Mouse (Mus musculus) heart, postnatal 14 days (tissue): ENCODE data around the gene Herc2. TPM values are rescaled to one million over a fixed set of nuclear protein-coding genes. Genes with fewer than 3 reads are reported as not detected.

Experiments used
- DNase-seq, 2 experiments: peaks; one replicate each; pipeline ENCODE4 v3.0.0; 2021 to 2022
- intact Hi-C: fragments of 180-260 bp; cut with DNase I; formaldehyde crosslinking; loops from one replicate; pipeline ENCODE4 v1.15.1; 2025
- total RNA-seq, 2 experiments: library from RNA; stranded (reverse); gene quantifications; 2 replicates each; pipeline ENCODE4 v1.2.3; 2021

Herc2 gene
- total RNA-seq, 2 experiments from 2014 or later, result 48.9 to 50.3 TPM

DNA sequence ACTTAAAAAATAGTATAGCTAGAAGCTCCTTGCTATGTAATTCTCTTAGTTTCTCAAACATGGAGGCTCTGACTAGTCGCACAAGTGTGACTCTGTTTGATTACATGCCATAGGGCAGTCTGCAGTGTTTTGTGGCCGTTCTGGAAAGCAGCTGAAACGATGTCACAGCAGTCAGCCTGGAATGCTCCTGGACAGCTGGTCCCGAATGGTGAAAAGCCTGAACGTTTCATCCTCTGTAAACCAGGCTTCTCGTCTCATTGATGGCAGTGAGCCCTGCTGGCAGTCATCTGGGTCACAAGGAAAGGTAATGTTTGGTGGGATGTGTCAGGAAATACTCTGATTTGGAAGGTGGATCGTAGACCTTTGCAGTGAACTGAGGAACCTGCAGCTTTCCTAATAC, 118.7 kb downstream of the Herc2 start:
- DNase-seq, result no peak
- intact Hi-C loops, result loop anchor here (5.0 kb wide), 1 partner anchor 46 kb away; no protein-coding TSS in a partner anchor

DNA sequence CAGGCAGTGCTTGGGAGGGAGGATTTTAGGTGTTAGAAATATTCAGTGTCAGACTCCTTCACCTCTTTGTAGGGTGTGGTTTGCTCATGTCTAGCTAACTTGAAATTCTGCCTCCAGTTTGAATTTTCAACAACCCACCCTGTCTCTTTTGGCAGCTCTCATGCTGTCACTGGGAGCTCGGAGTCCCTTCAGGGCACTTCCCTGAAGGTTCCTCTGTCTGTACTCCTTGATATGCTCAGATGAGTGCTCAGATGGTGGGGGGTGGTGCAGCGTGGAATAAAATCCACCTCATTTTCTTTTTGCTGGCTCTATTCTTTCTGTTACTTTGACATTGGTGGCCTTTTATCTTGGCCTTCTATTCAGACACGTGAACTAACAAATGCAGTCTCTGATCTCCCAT, 127.4 kb downstream of the Herc2 start:
- intact Hi-C loops, result loop anchor here (10.0 kb wide), 1 partner anchor 193 kb away; no protein-coding TSS in a partner anchor

DNA sequence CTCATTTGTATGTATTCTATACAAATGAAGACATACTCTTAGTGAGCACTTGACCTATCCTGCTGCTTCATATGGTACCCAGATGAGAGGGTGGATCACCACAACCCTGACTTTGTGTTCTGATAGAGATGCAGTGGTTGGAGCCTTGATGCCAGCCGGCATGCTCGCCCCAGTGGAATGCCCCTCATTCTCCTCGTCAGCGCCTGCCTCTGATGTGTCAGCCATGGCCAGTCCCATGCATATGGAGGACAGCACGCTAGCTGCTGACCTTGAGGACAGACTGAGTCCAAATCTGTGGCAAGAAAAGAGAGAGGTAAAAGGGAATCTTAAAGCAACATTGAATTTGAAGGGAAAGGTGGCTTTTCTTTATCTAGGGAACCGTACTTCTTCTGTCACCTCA, 141.0 kb downstream of the Herc2 start:
- DNase-seq, result no peak
- intact Hi-C loops, result no loop called here

More for the DNA sequence above, 127.4 kb downstream of the Herc2 start:
- DNase-seq, result no peak

DNA sequence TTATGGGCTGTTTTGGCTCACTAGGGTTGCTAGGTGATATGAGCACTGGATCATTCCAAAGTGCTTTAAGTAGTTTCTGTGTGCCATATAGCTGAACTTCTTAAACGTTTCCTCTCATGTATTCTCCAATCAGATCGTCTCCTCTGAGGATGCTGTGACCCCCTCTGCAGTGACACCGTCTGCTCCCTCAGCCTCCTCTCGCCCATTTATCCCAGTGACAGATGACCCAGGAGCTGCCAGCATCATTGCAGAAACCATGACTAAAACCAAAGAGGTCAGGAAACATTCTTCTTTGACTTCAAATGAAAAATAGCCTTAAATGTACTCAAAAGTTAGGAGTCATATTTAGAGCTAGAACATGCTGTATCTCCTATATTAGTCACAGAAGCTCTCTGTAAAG, 141.7 kb downstream of the Herc2 start:
- intact Hi-C loops, result no loop called here
- no peak for DNase-seq

DNA sequence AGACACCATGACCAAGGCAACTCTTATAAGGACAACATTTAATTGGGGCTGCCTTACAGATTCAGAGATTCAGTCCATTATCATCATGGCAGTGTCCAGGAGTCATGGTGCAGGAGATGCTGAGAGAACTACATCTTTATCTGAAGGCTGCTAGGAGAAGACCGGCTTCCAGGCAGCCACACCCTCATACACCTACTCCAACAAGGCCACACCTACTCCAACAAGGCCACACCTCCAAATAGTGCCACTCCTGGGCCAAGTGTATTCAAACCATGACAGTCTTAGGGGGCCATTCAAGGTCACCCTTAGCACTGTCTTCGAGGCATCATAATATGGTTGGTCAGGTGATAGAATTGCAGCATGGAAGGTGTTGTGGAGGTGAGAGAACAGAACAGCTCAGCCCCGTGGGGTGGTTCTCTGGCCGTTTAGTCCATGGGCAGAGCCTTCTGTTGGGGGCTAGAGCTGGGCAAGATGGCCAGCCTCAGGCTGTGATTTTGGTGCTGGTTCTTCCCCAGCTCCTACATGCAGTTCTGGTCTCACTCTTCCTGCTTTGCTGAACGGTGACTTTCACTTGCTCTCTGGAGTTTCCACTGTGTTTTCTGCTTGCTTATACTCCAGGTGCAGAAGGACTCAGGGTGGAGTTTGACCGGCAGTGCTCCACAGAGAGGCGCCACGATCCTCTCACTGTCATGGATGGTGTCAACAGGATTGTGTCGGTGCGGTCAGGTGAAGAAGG, 151.7 kb downstream of the Herc2 start:
- DNase-seq, result no peak
- intact Hi-C loops, result loop anchor here (5.0 kb wide), 1 partner anchor 69 kb away; no protein-coding TSS in a partner anchor

DNA sequence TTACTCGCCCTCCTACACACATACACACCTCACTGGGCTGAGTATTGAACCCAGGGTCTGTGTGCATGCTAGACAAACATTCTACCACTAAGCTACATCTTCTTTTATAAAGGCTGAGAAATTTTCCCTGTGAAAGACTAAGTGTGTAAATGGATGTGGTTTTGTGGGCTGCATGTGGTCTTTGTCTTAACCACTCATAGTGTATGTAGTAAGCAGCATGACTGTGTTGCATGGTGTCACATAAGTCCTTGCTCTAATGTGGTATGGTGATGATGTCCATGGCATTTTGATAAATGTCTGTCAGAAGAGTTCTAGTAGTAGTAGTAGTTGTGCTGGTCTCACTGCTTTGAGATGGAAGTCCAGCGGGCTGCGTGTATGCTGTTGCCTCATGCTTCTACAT, 152.8 kb downstream of the Herc2 start:
- intact Hi-C loops, result loop anchor here (5.0 kb wide), 1 partner anchor 71 kb away; no protein-coding TSS in a partner anchor
- no peak for DNase-seq

DNA sequence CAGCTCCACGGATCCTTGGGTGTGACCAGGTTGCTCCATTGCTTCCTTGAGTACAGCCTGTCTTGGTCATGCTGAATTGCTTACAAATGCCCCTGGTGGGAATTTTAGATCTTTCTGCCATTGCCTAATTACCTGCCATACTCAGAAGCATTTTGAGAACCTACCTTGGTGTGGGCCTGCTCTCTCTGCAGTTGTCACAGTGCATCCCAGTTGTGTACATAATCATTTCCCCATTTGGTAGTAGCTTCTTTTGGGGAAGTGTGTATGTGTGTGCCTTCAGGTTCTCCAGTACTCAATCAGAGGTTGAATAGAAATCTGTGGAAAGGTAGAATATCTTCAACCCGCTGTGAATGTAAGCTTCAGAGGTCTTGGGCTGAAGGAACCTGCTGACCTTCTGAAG, 153.3 kb downstream of the Herc2 start:
- intact Hi-C loops, result loop anchor here (5.0 kb wide), 1 partner anchor 71 kb away; no protein-coding TSS in a partner anchor
- DNase-seq, result no peak

DNA sequence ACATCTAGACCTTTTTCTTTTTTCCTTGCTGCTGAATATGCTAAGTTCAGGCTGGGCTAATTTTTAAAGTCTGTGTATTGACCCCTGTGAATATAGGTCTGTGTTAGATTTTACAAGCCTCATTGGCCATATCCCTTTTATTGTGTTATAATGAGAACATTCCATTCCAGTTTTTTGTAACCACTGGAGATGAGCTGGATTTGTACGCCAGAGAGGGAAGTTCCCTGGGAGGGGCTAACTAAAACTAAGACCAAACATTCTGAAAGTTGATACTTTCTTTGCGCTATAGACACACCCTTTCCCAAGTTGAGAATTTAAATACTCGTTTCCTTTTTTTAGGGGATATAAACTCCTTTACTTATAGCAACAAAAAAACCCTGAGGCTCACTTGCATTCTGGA, 154.9 kb downstream of the Herc2 start:
- DNase-seq, result no peak
- intact Hi-C loops, result loop anchor here (5.0 kb wide), 1 partner anchor 73 kb away; no protein-coding TSS in a partner anchor

DNA sequence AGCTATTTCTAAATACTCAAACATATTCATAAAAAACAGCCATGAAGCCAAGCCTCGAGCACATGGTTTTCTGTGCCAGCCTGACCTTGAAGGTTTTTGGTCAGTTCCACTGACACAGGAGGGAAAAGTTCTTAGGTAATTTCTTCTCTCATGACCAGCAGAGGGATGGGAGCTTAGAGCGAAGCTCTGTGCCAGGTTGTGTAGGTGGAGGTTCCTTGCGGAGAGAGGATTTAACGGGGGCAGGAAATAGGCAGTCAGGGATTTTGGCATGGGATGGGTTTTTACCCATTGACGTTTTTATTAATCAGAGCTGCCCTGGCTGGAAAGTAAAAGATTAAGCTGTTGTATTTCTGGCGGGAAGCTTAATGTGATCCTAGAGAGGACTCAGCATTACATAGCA, 170.8 kb downstream of the Herc2 start:
- no peak for DNase-seq
- intact Hi-C loops, result no loop called here

DNA sequence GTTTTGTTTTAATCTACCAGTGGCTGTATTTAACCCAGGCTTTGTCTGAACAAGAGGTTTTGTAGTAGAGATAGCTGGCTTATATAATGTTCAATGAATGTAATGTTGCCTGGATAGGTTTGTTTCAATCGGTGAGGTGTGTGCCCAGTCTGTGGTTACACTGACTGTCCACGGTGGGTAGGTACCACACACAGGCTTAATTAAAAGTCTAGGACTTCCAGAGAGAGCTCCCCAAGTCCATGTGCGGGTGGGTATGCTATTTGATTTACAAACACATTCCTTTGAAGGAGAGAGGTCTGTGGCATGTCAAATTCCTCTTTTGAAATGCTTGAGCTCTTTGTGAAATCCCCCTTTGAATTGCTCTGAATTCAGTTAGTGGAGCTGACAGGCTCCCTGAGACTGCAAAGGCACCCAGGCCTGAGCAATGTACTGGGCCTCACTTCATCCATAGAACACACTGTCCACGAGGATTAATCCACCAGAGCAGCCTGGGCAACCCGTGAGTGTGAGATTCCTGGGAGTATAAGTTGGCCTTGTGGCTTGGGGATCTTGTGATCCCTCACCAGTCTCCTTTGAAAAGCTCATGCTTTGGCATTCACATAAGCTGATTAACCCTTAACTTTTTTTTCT, 185.9 kb downstream of the Herc2 start:
- intact Hi-C loops, result no loop called here
- no peak for DNase-seq

DNA sequence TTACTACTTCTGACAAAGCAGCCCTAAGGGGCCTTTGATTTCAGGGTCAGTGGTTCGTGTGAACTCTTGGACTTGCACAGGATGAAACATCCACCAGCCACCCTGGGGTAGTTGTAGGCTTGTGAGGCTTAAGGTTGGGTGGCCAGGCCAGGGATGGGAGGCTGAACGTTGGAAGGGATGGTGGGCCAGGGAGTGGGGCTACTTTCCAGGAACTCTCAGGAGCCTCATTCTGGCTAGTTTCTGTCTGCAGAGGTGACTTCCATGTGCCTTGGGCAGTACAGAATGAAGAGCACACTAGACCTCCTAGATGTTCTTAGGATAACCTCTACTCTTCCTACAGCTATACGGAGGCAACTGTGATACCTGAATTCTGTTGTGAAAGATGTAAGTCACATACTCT, 186.6 kb downstream of the Herc2 start:
- intact Hi-C loops, result no loop called here
- DNase-seq, result no peak

DNA sequence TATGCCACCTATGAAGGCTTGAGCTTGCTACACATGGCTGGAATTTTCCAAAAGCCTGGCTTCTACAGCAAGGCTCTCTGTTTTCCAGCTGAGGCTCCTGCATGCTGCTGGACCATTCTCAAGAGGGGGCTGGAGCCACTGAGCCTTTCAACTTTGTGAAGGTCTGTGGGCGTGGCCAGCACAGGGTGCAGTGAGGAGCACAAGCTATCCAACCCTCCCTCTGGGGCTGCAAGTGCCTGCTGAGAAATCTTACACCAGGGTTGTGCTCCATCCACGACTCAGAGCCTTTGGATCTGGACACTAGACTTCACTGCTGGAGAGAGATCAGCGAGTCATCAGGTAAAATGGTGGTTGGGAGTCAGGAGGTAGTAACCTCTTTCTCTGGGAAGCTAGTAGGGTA, 189.5 kb downstream of the Herc2 start, which contains the start of gene Oca2:
Gene Oca2, plus strand, starts transcription at position 218 of the 400 bp plus-strand sequence.
- no peak for DNase-seq
- intact Hi-C loops, result no loop called here

DNA sequence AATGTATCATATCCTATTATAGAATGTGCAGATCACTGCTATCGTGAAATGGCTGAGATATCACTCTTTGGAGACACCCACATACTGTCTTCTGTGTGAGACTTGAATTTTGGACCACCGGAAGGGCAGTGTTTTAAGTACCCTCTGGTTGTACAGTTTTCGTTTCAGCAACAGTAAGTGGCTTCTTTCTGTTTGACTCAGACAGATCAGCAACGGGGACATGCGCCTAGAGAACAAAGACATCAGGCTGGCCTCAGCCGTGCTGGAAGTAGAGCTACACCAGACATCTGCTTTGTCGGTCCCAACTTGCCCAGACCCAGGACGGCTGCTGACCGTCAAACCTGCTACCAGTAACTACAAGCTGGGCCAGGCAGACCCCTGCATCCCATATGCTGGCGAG, 204.6 kb downstream of the Herc2 start:
- intact Hi-C loops, result no loop called here
- DNase-seq, result no peak

DNA sequence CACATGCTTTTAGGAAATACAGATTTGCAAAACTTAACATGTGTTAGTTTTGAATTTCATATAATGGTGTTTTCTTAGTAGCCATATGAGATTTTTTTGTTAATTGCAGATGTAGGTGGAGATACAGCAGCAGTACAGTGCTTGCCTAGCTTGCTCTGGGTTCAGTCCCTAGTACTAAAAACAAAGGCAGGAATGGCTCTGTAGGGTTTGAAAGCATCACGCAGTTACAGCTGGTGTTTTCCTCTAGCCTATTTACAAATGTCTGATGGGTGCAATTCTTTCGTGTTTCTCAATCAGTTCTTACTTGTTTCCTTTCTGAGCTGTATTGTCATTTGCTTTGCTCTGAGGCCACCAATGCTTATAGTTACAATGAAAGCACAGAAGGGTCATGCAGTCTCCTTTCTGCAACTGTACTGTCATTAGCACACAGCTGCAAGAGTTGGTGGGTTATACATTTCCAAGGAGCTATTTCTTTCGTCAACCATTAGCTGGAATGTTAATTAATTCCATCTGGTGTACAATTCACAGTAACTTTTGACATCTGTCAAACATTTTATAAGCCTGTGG, 208.0 kb downstream of the Herc2 start:
- DNase-seq, result no peak
- intact Hi-C loops, result no loop called here

DNA sequence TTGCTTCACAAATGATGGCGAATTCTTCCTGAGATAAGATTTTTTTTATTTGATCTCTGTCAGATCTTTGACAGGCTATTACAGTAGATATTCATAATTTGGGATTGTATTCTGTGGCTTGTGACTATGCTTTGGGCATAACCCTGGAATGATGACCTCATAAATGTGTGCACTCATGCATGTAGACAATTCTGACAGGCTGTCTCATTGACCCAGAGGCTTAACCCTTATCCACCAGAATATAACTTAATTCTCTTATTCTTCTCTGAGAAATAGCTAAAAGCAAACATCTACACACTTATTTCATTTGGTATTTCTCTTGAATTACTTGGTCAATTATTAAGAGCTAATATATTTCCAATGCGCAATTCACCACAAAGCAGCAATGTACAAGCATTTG, 227.5 kb downstream of the Herc2 start:
- intact Hi-C loops, result no loop called here
- no peak for DNase-seq

Other genes with a start within 250 kb of the Herc2 start
- 10 to 100 TPM; 45.7 to 45.9 TPM for gene Cyfip1, start 208.5 kb upstream of the Herc2 start, total RNA-seq
- gene Nipa2, start 87.7 kb upstream of the Herc2 start, total RNA-seq, result 10 to 100 TPM; 43.9 to 46.3 TPM
- gene Nipa1, start 30.2 kb upstream of the Herc2 start, total RNA-seq, result 1 to 10 TPM; 4.6 to 4.8 TPM
- not detected for gene Oca2, start 189.6 kb downstream of the Herc2 start, total RNA-seq